Mouse (Mus musculus): ENCODE results near the gene Pik3r3.

The Pik3r3 gene

GRCm38 (mm10) chr4:116220071-116220650 is 1.3 kb upstream of the Pik3r3 start:
- no peak for DNase-seq (ENCODE audit: low spot score)

GRCm38 (mm10) chr4:116220780-116221139 is 658 bp upstream of the Pik3r3 start:
- DNase-seq (ENCODE audit: low spot score), result no peak

- peak; percentile 25 for DNase-seq (ENCODE audit: low spot score)
These were observed 801 bp downstream of the Pik3r3 start for GRCm38 (mm10) chr4:116221996-116222842.

- no peak for DNase-seq (ENCODE audit: low spot score)
These were observed 1.4 kb downstream of the Pik3r3 start for GRCm38 (mm10) chr4:116222843-116223119.

GRCm38 (mm10) chr4:116243377-116243776 is 22.0 kb downstream of the Pik3r3 start:
- no peak for DNase-seq (ENCODE audit: low spot score)

- DNase-seq (ENCODE audit: low spot score), result no peak
These were observed 22.8 kb downstream of the Pik3r3 start for GRCm38 (mm10) chr4:116244240-116244639.

GRCm38 (mm10) chr4:116245926-116246325 is 24.5 kb downstream of the Pik3r3 start:
- DNase-seq (ENCODE audit: low spot score), result peak; percentile 32

- peak; percentile 32 for DNase-seq (ENCODE audit: low spot score)
These were observed 28.6 kb downstream of the Pik3r3 start for GRCm38 (mm10) chr4:116249986-116250385.

- no peak for DNase-seq (ENCODE audit: low spot score)
These were observed 46.8 kb downstream of the Pik3r3 start for GRCm38 (mm10) chr4:116268220-116268619.

GRCm38 (mm10) chr4:116282211-116282610 is 60.8 kb downstream of the Pik3r3 start:
- no peak for DNase-seq (ENCODE audit: low spot score)

GRCm38 (mm10) chr4:116291561-116291960 is 70.1 kb downstream of the Pik3r3 start:
- DNase-seq (ENCODE audit: low spot score), result no peak

GRCm38 (mm10) chr4:116293296-116293695 is 71.9 kb downstream of the Pik3r3 start:
- peak; percentile 53 for DNase-seq (ENCODE audit: low spot score)

- DNase-seq (ENCODE audit: low spot score), result no peak
These were observed 79.5 kb downstream of the Pik3r3 start for GRCm38 (mm10) chr4:116300878-116301355.

- DNase-seq (ENCODE audit: low spot score), result no peak
These were observed 83.1 kb downstream of the Pik3r3 start for GRCm38 (mm10) chr4:116304551-116304950.

GRCm38 (mm10) chr4:116317575-116317974 is 96.2 kb downstream of the Pik3r3 start:
- no peak for DNase-seq (ENCODE audit: low spot score)

- DNase-seq (ENCODE audit: low spot score), result no peak
These were observed 100.7 kb downstream of the Pik3r3 start for GRCm38 (mm10) chr4:116322127-116322526.

GRCm38 (mm10) chr4:116329256-116329655 is 107.8 kb downstream of the Pik3r3 start:
- DNase-seq (ENCODE audit: low spot score), result no peak

GRCm38 (mm10) chr4:116336294-116336693 is 114.9 kb downstream of the Pik3r3 start:
- DNase-seq (ENCODE audit: low spot score), result no peak

GRCm38 (mm10) chr4:116342119-116342518 is 120.7 kb downstream of the Pik3r3 start:
- peak; percentile 29 for DNase-seq (ENCODE audit: low spot score)

GRCm38 (mm10) chr4:116352496-116352895 is 131.1 kb downstream of the Pik3r3 start:
- DNase-seq (ENCODE audit: low spot score), result no peak

Data from c-Kit-positive CD71-positive TER-119-positive erythroid progenitor cells, embryonic 14.5 days (primary cell).